Mouse (Mus musculus): Measurements from ENCODE around the gene Kctd10.

Kctd10 gene

DNA sequence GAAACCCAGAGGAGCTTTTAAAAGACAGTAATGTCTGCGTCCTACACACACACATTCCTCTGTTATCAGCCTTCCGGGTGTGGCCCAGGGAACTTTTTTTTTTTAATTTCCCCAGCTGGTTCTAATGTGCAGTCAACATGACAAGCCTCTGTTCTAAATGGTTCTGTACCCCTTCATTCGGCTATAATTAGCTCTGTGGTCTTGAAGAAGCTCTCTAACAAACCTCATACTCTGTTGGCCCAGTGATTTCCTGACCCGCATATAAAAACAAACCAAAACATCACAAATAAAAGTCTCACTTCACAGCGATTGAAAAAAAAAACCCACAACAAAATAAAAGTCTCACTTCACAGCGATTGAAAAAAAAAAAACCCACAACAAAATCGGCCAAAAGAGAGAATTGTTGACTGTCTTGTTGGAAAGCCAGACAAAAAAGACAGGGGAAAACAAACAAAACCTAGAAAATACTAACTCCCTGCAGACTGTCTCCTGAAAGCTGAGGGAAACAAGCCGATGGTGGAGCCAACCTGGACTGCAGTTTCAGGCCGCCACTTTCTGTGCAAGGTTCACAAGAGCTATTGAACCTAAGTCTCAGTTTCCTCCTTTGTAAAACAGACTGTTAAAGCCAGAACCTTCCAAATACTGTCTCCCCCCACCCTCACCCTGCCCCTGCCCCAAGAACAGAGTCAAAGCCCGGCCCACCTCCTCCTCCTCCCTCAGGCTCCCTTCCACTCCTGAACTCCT lies 2.0 kb downstream of the Kctd10 start:
- no peak for DNase-seq

DNA sequence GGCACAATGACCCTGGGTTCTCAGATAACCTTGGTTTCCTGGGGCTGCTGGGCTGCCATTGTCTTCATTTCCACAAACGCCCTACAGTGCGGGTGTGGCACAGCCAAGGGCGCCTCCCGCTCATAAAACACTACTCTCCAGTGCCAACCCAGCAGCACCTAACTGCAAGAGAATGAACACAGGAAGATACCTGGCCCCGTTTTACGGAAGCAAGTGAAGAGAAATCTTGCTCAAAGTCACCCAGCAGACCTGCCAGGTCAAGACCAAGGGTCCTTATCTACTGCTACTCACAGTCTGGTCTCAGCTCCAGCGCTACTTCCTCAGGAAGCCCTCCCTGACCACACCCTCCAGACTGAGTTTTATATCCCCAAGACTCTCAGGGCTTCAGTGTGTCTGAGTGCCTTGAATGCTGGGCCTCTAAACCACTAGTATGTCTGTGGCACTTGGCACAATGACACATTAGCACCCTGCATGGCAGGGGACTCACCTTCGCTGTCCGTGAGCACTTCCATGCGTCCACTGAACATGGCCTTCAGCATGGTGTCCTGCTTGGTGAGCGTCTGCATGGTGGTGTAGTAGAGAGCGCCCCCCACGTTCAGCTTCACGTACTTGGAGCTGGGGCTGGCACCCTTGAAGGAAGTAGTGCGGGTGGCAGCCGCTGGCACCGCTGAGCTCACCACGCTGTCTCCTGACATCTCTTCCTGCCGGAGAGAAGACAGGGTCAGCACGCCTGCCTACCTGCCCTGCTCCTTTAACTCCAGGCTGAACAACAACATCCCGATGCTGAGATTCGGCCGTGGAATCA lies 5.7 kb downstream of the Kctd10 start:
- no peak for DNase-seq

DNA sequence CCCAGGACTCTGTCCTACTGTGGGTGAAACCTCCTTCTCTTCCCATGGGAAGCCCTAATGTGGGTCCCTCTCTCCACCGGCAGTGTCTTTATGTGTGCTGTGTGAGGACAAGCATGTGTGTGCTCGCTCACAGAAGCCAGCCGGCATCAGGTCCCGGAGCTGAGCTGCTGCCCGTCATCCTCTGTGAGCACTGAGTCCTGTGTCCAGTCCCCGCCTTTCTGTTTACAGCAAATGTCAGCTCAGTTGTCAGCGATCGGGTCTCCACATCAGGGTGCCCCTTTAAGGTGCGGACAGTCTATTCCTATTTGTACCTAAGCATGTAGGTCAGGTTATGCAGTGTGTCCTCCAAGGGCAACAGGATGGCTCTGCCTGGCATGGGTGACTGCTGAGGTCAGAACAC lies 6.7 kb downstream of the Kctd10 start:
- DNase-seq, result no peak

DNA sequence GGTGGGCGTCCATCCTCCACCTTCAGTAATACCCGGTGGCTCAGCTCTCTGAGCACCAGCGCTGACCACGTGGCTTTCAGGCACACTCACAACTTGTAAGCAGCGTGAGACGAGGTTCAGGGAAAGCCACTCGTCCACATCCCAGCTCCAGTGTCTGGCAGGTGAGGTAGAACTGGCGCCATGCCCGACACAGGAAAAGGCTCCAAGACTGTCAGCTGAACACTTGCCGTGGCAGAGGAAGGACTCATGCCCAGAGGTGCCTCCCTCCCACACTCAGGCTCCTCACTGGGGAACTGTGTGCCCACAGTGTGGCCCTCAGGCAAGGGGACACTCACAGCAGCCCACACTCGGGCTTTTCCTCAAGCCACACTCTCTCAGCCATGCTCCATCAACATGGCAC lies 7.1 kb downstream of the Kctd10 start:
- DNase-seq, result peak; percentile 67

DNA sequence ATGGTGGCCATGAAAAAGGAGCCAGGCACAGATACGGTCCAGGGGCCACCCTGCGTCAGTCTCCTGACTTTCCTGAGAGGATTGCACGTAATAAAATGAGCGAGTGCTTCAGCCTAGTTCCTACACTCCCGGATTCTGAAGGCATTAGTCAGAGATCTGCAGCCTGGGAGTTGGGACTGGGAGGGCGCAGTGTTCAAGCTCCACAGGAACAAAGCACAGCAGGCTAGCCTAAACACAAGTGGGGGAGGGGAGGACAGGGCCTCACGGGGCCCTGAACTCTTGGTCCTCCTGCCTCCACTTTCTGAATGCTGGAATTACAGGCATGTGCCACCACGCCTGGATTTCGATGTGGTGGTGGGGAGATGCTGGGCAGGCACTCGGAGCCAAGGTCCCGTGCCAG lies 7.7 kb downstream of the Kctd10 start:
- DNase-seq, result no peak

DNA sequence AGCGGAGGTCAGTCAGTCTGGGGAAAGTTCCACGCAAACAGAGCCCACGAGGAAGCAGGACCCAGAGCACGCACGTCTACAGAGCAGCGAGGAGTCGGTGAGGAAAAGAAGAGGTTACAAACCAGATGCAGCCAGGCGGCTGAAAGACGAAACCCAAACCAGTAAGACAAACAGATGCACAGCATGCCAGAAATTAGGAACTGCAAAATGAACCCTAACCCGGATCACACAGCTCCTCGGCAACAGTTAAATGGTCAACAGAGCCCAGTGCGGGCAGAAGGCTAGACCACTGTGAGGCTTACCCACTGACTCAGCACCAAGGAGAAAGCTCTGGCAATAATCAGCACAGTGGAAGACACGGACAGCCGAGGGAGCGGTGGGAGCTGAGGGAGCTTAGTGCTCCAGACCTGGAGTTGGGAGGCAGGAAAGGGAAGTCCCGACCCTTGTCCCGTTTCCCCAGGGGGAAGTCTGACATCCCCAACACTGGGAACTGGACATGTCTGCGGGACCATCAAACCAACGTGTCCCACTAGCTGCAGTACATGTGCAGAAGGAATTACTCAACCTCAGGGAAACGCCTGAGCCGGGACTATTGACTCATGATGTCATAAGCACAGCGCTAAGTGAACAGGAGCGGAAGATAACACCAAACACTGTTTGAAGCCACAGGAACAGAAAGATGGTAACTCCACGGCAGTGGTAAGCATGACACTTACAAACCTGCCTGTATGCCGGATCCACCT lies 8.4 kb downstream of the Kctd10 start:
- DNase-seq, result peak; percentile 44

DNA sequence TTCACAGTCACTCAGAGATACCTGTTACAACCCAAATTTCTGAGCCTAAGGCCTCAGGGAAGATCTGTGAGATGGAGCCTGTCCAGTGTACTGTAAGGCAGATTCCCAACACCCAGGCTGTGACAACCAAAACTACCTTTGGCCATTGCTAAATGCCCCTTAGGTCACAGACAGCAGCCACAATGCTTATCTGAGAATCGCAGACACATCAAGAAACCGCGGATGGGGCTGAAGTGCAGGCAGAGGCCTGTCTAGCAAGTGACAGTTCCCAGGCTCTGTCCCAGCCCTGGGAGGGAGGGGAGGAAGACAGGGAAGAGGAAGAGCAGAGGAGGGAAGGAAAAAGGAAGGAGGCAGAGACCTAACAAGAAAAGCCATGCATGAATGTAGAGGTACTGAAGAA lies 9.0 kb downstream of the Kctd10 start:
- peak; percentile 64 for DNase-seq

DNA sequence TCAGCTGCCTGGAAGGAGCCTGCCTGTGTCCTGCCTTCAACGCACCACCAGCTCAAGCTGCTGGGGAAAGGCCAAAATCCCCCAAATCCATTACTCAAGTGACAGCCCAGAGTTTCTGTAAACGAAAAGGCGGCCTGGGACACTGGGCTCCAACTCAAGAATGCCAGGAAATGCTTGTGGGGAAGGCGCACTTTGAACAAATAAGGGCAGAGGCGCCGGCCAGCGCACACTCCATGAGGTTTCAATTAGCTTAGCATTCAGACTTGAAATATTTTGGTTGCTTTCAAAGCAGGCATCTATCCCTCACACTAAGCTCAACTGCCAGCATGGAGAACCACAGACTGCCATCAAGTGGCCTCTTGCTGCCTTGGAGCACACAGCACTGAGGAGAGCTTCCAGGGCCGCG lies 9.9 kb downstream of the Kctd10 start:
- DNase-seq, result peak; percentile 88

DNA sequence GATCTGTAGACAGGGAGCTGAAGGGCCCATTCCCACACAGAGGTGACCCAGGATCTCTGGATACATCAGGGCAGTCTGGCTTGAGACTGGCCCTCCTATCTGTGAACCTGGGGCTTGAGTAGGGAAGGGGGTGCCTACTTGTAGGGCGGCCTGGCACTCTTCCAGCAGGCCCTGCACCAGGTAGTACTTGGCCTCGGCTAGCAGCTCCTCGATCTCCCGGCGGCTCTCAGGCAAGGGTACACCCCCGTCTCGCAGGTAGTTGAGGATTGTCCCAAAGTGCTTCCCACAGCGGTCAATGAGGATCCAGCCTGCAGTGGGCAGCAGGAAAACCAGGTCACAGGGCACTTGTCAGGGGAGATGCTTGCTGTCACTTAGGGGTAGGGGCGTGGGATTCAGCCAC lies 10.4 kb downstream of the Kctd10 start:
- DNase-seq, result peak; percentile 58

DNA sequence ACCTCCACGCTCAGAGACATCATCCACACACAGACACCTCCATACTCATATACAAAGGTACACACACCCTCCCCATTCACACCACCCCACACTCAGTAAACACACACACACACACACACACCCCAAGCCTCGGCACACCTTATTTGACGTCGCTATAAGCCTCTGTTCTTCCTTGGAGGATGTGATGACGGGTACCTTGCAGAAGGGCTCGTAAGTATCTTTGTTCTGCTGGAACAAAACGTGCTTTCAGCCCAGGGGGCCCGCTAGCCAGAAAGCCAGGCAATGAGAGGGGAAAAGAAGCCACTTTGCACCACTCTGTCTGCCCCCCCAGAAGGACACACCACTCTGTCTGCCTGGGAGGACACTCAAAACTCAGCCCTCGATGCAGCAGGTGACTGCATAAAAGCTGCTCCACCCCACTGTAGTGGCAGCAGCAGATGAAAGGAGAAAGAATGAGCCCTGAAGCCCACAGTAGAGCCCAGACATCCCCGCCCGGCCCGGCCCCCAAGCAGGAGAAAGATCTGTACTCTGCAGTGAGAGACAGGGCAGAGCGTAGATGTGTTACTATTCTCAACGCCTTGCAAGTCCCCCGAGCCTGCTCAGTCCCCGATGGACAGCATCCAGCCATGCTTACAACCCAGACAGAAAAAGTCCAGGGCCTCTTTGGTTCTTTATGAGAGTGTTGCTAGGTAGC lies 11.4 kb downstream of the Kctd10 start:
- DNase-seq, result no peak

DNA sequence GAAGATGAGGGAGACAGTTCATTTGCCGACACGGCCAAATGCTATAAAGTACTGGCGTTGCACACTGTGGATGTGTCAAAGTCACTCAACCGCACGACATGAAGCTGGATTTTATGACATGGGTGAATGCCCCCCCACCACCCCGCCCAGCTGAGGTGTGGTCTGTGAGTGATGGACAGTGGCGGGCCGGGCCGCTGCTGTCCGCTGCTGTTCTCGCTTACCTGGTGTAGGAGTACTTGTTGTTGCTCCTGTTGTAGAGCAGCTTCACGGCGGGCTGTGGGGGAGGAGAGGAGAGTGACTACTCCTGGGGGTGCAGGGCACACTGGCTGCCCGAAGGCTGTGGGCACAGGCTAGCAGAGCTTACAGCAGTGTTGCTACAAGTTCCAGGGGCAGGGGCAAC lies 12.2 kb downstream of the Kctd10 start:
- DNase-seq, result peak; percentile 33

DNA sequence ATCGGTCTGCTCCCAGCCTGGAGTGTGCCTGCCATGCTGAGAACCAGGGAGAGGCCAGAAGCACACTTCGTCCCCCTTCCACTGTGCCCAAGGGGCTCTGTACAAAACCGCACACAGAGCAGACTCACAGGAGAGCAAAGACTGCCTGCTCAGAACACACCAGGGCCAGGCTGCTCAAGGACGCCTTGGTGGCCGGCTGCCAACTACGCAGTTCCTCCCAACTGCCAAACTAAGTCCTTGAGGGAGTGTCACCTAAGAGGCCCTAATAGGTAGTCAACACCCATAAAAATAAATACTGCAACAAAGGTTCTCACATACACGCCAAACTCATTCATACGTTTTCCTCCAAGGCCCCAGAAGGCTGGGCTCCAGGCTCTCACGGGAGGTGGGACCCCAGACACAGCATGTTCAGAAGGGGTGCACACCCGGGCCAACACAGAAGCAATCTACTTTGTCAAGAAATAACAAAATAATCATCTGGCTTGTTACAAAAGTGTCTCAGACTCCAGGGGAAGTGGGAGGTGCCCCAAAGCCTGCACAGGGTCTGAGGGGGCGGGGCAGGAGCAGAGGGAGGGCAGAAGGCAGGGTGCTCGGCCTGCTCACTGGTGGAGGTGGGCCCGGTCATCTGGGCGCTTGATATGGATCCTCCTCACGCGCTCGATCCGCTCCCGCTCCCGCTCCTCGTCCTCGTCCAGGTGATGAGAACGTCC lies 15.1 kb downstream of the Kctd10 start:
- DNase-seq, result peak; percentile 65

DNA sequence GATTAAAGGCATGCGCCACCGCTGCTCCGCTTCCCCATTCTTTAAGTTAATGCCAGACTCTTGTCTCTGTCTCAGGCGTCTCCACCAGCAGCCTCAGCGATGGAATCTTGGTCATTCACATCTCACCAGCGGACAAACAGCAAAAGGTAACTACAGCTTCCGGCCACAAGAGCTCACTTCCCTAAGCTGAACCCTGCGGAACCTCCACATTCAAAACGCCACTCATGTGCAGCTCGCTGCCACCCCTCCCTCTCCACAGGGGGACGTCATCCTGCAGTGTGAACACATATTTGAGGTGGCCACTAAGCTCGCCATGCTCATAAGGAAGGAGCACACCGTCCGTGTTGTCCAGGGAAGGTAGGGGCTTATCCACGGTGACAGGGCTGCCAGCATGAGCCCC lies 19.3 kb downstream of the Kctd10 start:
- no peak for DNase-seq

DNA sequence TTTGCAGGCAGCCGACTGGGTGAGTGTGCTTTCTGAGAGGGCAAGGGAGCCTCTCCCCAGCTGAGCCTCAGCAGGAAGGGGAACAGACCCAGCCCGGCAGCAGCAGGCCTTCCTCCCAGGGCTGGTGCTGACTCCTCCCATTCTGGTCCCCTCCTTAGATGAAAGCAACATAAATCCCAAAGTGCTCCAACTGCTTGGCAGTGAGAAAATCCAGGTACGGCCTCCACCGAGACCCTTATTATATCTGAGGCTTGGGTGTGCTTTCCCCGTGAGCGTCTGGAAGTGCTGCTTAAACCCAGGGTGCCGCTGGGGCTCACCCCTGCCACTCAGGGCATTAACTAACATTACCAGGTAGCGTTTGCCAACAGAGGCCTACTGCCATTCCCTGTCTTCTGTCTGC lies 20.7 kb downstream of the Kctd10 start:
- DNase-seq, result no peak

DNA sequence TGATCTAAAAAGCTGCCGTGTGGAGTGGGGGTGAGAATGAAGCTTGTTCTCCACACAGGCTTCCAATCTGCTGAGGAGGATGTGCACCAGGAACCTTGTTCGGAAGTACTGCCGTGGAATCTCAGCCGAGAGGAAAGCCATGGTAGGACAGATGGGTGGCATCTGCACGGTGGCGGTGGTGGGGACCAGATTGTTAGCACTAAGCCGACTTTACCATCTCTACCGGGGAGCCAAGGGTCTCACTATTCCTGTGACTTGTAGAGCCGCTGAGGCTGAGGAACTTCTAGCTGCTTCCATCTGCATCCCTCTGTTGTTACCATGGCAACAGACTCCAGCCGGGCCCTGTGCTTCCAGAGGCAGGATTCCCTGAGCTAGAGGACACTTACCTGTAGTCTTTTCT lies 21.5 kb downstream of the Kctd10 start:
- no peak for DNase-seq

DNA sequence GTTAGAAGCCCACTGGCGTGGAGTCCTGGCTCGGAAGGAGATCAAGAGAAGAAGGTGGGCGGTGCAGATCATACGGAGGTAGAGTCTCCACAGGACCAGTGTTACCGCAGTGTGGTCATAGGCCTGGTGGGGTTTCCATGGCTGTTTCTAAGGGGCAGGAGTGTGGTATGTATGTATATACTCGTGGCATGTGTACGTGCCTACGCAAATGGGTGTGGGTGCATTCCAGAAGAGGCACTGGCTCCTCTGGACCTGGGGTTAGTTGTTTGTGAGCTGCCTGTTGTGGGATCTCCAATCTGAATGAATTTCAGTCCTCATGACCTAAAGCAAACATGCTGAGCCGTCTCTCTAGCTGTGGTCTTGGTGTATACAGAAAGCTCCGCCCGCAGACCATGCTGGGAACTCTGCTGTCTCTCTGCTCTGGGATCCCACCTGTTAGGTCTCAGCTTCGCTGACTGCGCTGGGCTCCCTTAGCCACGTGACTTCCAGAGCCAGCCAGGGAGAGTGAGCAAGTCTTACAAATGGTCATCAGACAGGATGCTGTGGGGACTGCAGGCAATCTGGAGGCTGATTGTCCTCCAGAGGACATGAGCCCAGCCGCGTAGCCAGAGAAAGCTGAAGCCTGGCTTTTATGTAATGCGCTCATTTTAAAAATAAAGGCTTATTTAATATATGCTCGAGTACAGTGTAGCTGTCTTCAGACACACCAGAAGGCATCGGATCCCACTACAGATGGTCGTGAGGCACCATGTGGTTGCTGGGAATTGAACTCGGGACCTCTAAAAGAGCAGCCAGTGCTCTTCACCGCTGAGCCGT lies 23.2 kb downstream of the Kctd10 start:
- peak; percentile 67 for DNase-seq

DNA sequence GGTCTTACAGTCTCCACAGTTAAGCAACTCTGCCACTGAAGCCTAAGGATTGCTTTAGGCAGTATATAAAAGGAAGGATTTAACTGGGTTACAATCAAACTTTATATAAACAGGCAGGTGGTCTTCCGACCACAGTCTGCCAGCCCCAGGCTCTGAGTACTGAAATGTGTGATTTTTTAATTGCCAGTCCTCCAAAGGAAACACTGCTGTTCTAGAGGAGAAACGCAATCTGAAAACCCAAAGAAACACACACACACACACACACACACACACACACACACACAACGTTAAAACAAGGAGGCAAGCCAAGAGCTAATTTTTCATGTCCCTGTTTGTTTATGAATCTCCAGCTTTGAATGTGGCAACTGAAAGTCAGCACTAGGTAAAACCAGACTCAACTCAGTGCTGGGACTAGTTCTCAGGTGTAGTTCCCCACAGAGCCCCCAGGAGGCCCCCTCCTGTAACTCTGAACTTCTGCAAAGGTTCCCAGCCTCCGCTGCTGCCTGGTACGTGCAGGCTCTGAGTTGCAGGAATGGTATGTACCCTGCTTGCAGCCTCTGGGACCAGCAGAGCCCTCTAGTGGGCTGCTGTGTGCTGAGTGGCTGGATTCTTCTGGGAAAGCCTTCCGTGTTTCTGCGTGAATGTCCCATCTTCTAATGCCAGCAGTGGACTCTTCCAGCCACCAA lies 23.9 kb downstream of the Kctd10 start:
- peak; percentile 91 for DNase-seq

DNA sequence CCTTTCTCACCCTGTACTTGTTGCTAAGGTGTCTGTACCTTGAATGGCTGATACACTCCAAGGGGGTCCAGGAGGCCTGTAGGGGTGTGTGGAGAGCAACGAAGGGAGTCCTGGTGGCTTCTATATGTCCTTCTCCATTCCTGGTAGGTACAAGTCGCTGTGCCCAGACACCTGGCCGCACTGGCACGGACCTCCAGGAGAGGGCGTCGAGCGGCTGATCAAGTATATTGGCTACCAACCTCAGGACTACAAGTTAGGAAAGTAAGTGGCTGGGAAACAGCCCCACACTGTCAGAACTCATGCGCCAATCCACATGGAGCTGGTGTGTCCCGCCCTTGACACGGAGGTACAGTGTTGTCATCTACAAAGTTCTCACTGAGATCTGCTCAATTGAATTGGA lies 28.8 kb downstream of the Kctd10 start:
- DNase-seq, result no peak

DNA sequence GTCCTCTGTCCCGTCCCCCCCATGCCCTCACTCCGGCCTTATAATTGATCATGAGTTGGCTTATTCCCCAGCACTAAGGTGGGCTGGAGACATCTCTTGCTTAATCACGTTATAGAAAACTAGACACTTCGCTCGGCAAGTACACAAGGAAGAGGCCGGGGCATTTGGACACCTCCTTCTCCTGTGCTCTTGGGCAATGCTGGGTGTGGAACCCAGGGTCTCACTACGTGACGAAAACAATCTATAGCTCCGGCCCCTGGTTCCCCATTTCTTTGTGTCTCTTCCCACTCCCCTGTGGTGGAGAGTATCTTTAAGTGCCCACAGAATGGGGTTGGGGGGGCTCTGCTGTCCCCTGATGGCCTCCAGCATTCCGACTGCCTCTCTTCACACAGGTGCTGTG lies 33.3 kb downstream of the Kctd10 start:
- no peak for DNase-seq

DNA sequence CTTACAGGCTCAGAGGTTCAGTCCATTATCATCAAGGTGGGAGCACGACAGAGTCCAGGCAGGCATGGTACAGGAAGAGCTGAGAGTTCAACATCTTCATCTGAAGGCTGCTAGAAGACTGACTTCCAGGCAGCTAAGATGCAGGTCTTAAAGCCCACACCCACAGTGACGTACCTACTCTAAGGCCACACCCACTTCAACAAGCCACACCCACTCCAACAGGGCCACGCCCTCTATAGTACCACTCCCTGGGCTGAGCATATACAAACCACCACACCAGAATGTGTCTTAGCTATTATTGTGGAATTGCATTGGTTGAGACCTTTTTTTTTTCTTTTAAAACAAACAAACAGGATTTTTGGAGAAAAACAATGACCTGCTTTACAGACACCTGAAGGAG lies 34.8 kb downstream of the Kctd10 start:
- no peak for DNase-seq

DNA sequence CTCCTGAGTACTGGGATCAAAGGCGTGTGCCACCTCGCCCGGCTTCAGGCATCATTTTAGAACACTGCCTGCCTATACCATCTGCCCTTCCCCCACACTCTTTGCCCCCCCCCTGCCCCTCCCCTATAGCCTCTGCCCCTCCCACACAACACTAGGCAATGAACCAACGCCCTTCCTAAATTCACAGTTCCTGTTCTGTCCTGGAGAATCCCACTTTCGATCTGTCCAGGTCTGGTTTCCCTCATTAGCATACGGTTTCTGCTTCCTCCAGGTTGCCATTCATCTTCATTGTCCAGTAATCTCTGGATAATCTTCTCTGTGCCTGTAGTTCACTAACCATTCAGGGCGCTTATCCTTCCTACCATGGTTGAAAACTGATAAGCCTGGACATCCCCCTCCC lies 36.7 kb downstream of the Kctd10 start:
- DNase-seq, result no peak

All from kidney, postnatal 10 days (tissue).